Comparison of ENCODE assay signal across 26 mouse cellular contexts in genomic region chr19:46794181-46794580, GRCm38 (mm10).
"Had no signal": no experiment of that assay in that cellular context is flagged by ENCODE, and none has a peak within 500 bp of the region (broad histone marks: within the 10 kb centered on the region; RNA-seq: fewer than 3 reads in every experiment).

No protein-coding gene starts in this region.

- H3K36me3 ChIP-seq: heart, embryonic 10.5 days; heart, embryonic 13.5 days; heart, embryonic 15.5 days; hindbrain, embryonic 13.5 days; hindbrain, embryonic 15.5 days; kidney, embryonic 15.5 days; limb, embryonic 13.5 days; limb, embryonic 15.5 days; liver, embryonic 13.5 days had no signal

- H3K27me3 ChIP-seq: heart, embryonic 13.5 days; heart, embryonic 15.5 days; hindbrain, embryonic 13.5 days; hindbrain, embryonic 15.5 days; kidney, embryonic 15.5 days; limb, embryonic 13.5 days; limb, embryonic 15.5 days; liver, embryonic 13.5 days had no signal

- ATAC-seq: hindbrain, postnatal 0 days; intestine, embryonic 16.5 days had no signal

- H3K4me1 ChIP-seq: heart, embryonic 15.5 days; hindbrain, embryonic 13.5 days; hindbrain, embryonic 15.5 days; liver, embryonic 13.5 days had no signal

- H3K9ac ChIP-seq: heart, embryonic 13.5 days; heart, embryonic 15.5 days; hindbrain, embryonic 13.5 days; hindbrain, embryonic 15.5 days; kidney, embryonic 15.5 days; limb, embryonic 13.5 days; limb, embryonic 15.5 days; liver, embryonic 13.5 days had no signal

- H3K4me3 ChIP-seq: gastrocnemius, adult 2 months; heart, embryonic 10.5 days; heart, embryonic 13.5 days; heart, embryonic 15.5 days; hindbrain, embryonic 13.5 days; hindbrain, embryonic 15.5 days; kidney, embryonic 15.5 days; limb, embryonic 13.5 days; limb, embryonic 15.5 days; liver, embryonic 13.5 days had no signal

- H3K27ac ChIP-seq: gastrocnemius, adult 2 months; heart, embryonic 10.5 days; heart, embryonic 13.5 days; heart, embryonic 15.5 days; hindbrain, embryonic 13.5 days; hindbrain, embryonic 15.5 days; hindbrain, postnatal 0 days; kidney, embryonic 15.5 days; kidney, postnatal 0 days; limb, embryonic 13.5 days; limb, embryonic 15.5 days; liver, embryonic 13.5 days had no signal

- H3K9me3 ChIP-seq: heart, embryonic 10.5 days; heart, embryonic 13.5 days; heart, embryonic 15.5 days; hindbrain, embryonic 13.5 days; hindbrain, embryonic 15.5 days; kidney, embryonic 15.5 days; limb, embryonic 13.5 days; limb, embryonic 15.5 days; liver, embryonic 13.5 days had no signal

- H3K4me2 ChIP-seq: heart, embryonic 13.5 days; heart, embryonic 15.5 days; hindbrain, embryonic 13.5 days; hindbrain, embryonic 15.5 days; kidney, embryonic 15.5 days; limb, embryonic 13.5 days; limb, embryonic 15.5 days; liver, embryonic 13.5 days had no signal

- DNase-seq: gastrocnemius, adult 2 months; gastrocnemius, postnatal 10 days; gastrocnemius, postnatal 25 days; heart, adult 18-20 months; heart, postnatal 14 days; heart, postnatal 36 days; kidney, adult 11 months; kidney, adult 2 months; kidney, adult 9 months; kidney, postnatal 14 days; kidney, postnatal 36 days; layer of hippocampus, adult 9-11 months; layer of hippocampus, postnatal 36 days; left cerebral cortex, postnatal 4 days; liver, embryonic 13.5 days had no signal
